Mouse (Mus musculus): ENCODE results near the gene Pole2. TPM values are rescaled to one million over a fixed set of nuclear protein-coding genes. Genes with fewer than 3 reads are reported as not detected.
A peak's percentile ranks its signal among the peaks of the same experiment; 100 is the strongest.

The Pole2 gene
- polyA plus RNA-seq, 1 experiment from 2014 or later = 25.8 TPM

DNA sequence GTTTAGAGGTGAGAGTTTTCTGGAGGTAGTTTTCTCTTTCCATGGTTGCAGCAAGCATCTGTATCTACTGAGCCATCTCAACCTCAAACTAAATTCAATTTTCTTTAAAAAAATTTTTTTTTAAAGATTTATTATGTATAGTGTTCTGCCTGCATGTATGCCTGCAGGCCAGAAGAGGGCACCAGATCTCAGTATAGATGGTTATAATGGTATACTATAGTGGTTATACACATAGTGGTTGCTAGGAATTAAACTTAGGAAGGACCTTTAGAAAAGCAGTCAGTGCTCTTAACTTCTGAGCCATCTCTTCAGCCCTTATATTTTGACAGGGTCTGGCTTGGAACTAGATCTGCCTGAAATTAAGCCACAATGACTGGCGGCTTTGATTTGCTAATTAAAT lies 37.5 kb downstream of the Pole2 start:
- 97% methylated on average over 1 of the region's 1 CpGs for WGBS
- H3K4me3 ChIP-seq (ENCODE audit: low read depth, low read length) = no peak overlapping the region
- H3K9me3 ChIP-seq (ENCODE audit: control insufficient read depth, low read length) = no peaks in the 10 kb centered on the region
- no peaks in the 10 kb centered on the region for H3K4me1 ChIP-seq (replicated peaks; ENCODE audit: control insufficient read depth, insufficient read depth, low read length)
- DNase-seq (ENCODE audit: low spot score) (no peak), ATAC-seq (ENCODE audit: low FRiP score) (no peak)
- H3K4me2 ChIP-seq (replicated peaks; ENCODE audit: low read depth, low read length) = no peak overlapping the region
- H3K27me3 ChIP-seq (ENCODE audit: control insufficient read depth, insufficient read depth, low read length) = no peaks in the 10 kb centered on the region
- peaks cover 4% of the 10 kb centered on the region; the same call in 1 of the 2 replicates for H3K36me3 ChIP-seq (ENCODE audit: control insufficient read depth, insufficient read depth, low read length)
- no peak overlapping the region for H3K9ac ChIP-seq (ENCODE audit: low read depth, low read length)
- H3K27ac ChIP-seq (ENCODE audit: low read depth, low read length) = no peak overlapping the region

DNA sequence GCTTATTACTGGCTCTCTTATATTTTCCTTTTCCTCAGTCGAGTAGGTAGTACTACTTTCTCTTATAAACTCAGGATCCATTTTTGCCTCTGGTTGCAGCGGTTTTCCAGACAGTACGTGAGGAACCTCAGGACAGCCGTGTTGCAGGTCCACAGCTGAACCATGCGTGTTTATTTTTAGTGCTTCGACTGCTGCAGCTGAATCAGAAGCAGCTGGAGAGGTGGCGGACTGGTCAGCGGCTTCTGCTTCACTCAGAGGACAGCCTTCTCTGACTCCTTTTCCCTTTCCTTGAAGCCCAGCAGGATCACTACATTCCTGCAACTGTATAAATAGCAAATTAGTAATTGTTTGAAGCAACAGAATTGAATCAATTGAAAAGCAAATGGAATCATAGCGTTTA lies 37.9 kb downstream of the Pole2 start:
- 90% methylated on average over 9 of the region's 9 CpGs for WGBS
- no peaks in the 10 kb centered on the region for H3K27me3 ChIP-seq (ENCODE audit: control insufficient read depth, insufficient read depth, low read length)
- peaks cover 4% of the 10 kb centered on the region; the same call in 1 of the 2 replicates for H3K36me3 ChIP-seq (ENCODE audit: control insufficient read depth, insufficient read depth, low read length)
- no peak overlapping the region for H3K27ac ChIP-seq (ENCODE audit: low read depth, low read length)
- DNase-seq (ENCODE audit: low spot score) (no peak), ATAC-seq (ENCODE audit: low FRiP score) (no peak)
- no peak overlapping the region for H3K4me3 ChIP-seq (ENCODE audit: low read depth, low read length)
- no peaks in the 10 kb centered on the region for H3K9me3 ChIP-seq (ENCODE audit: control insufficient read depth, low read length)
- H3K4me2 ChIP-seq (replicated peaks; ENCODE audit: low read depth, low read length) = no peak overlapping the region
- H3K4me1 ChIP-seq (replicated peaks; ENCODE audit: control insufficient read depth, insufficient read depth, low read length) = no peaks in the 10 kb centered on the region
- no peak overlapping the region for H3K9ac ChIP-seq (ENCODE audit: low read depth, low read length)

DNA sequence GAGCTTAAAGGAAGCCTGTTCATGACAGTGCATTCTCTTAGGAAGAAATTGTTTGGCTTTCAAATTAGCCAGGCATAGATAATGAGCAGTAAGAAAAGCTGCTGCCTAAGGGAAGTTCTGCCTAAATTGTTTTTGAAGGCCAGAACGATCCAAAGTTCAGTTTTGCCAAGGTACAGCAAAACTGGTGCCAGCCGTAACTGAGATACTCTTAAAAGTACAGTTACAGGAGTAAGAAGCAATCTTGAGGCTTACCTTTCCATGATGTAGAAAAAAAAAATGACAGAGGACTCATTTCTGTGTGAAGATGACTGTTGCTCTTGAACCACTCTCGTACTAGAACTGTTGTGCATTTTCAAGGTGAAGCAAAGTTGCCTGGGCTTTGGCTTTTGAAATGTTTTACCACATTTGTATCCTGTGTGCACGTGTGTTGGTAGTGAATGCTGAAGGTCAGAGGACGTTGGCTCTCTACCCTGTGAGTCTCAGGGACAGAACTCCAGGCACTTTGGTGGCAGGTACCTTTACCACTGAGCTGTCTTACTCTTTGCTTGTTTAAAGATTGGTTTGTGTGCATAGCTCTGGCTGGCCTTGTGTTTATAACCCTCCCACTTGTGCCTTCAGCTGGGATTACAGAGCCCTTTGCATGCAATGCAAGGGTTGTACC lies 41.1 kb downstream of the Pole2 start:
- H3K4me3 ChIP-seq (ENCODE audit: low read depth, low read length) = no peak overlapping the region
- peaks cover 2% of the 10 kb centered on the region; the same call in 1 of the 2 replicates for H3K36me3 ChIP-seq (ENCODE audit: control insufficient read depth, insufficient read depth, low read length)
- ATAC-seq (ENCODE audit: low FRiP score) (no peak), DNase-seq (ENCODE audit: low spot score) (no peak)
- H3K4me2 ChIP-seq (replicated peaks; ENCODE audit: low read depth, low read length) = no peak overlapping the region
- no peaks in the 10 kb centered on the region for H3K27me3 ChIP-seq (ENCODE audit: control insufficient read depth, insufficient read depth, low read length)
- H3K27ac ChIP-seq (ENCODE audit: low read depth, low read length) = no peak overlapping the region
- H3K4me1 ChIP-seq (replicated peaks; ENCODE audit: control insufficient read depth, insufficient read depth, low read length) = no peaks in the 10 kb centered on the region
- no peaks in the 10 kb centered on the region for H3K9me3 ChIP-seq (ENCODE audit: control insufficient read depth, low read length)
- WGBS = 76% methylated on average over 5 of the region's 5 CpGs
- no peak overlapping the region for H3K9ac ChIP-seq (ENCODE audit: low read depth, low read length)

DNA sequence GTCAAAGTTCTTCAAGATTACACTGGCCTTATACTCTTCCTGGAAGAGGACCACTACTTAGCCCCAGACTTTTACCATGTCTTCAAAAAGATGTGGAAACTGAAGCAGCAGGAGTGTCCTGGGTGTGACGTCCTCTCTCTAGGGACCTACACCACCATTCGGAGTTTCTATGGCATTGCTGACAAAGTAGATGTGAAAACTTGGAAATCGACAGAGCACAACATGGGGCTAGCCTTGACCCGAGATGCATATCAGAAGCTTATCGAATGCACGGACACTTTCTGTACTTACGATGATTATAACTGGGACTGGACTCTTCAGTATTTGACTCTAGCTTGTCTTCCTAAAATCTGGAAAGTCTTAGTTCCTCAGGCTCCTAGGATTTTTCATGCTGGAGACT lies 42.6 kb downstream of the Pole2 start:
- ATAC-seq (ENCODE audit: low FRiP score) (no peak), DNase-seq (ENCODE audit: low spot score) (no peak)
- Histone ChIP-seq H3K4me2 (replicated peaks; ENCODE audit: low read depth, low read length) (peak overlapping the region; percentile 97), H3K27me3 (ENCODE audit: control insufficient read depth, insufficient read depth, low read length) (no peaks in the 10 kb centered on the region), H3K36me3 (ENCODE audit: control insufficient read depth, insufficient read depth, low read length) (peaks cover 2% of the 10 kb centered on the region; the same call in 1 of the 2 replicates), H3K4me1 (replicated peaks; ENCODE audit: control insufficient read depth, insufficient read depth, low read length) (no peaks in the 10 kb centered on the region), H3K9ac (ENCODE audit: low read depth, low read length) (peak overlapping the region; percentile 91), H3K9me3 (ENCODE audit: control insufficient read depth, low read length) (no peaks in the 10 kb centered on the region), H3K27ac (ENCODE audit: low read depth, low read length) (no peak overlapping the region), H3K4me3 (ENCODE audit: low read depth, low read length) (peak overlapping the region; percentile 87)
- WGBS = 76% methylated on average over 7 of the region's 7 CpGs

GRCm38 (mm10) chr12:69184342-69185295 lies 43.4 kb downstream of the Pole2 start:
- peak; percentile 68 for DNase-seq (ENCODE audit: low spot score)
- Histone ChIP-seq H3K4me3 (ENCODE audit: low read depth, low read length) (peak overlapping the region; percentile 87), H3K9ac (ENCODE audit: low read depth, low read length) (peak overlapping the region; percentile 91), H3K27me3 (ENCODE audit: control insufficient read depth, insufficient read depth, low read length) (no peaks in the 10 kb centered on the region), H3K4me2 (replicated peaks; ENCODE audit: low read depth, low read length) (peak overlapping the region; percentile 97), H3K4me1 (replicated peaks; ENCODE audit: control insufficient read depth, insufficient read depth, low read length) (no peaks in the 10 kb centered on the region), H3K27ac (ENCODE audit: low read depth, low read length) (peak overlapping the region; percentile 90), H3K36me3 (ENCODE audit: control insufficient read depth, insufficient read depth, low read length) (peaks cover 2% of the 10 kb centered on the region; the same call in 1 of the 2 replicates), H3K9me3 (ENCODE audit: control insufficient read depth, low read length) (no peaks in the 10 kb centered on the region)
- ATAC-seq (ENCODE audit: low FRiP score) = peak; percentile 68
- 3% methylated on average over 60 of the region's 86 CpGs for WGBS

- Histone ChIP-seq H3K36me3 (ENCODE audit: control insufficient read depth, insufficient read depth, low read length) (peaks cover 2% of the 10 kb centered on the region; the same call in 1 of the 2 replicates), H3K4me3 (ENCODE audit: low read depth, low read length) (peak within 1 kb of the TSS; percentile 87), H3K27me3 (ENCODE audit: control insufficient read depth, insufficient read depth, low read length) (no peaks in the 10 kb centered on the region), H3K27ac (ENCODE audit: low read depth, low read length) (peak within 1 kb of the TSS; percentile 90), H3K4me1 (replicated peaks; ENCODE audit: control insufficient read depth, insufficient read depth, low read length) (no peaks in the 10 kb centered on the region), H3K9ac (ENCODE audit: low read depth, low read length) (peak within 1 kb of the TSS; percentile 91), H3K4me2 (replicated peaks; ENCODE audit: low read depth, low read length) (peak within 1 kb of the TSS; percentile 97), H3K9me3 (ENCODE audit: control insufficient read depth, low read length) (no peaks in the 10 kb centered on the region)
- DNase-seq (ENCODE audit: low spot score) (peak; percentile 99), ATAC-seq (ENCODE audit: low FRiP score) (peak; percentile 100)
- under 1% methylated on average over 77 of the region's 84 CpGs for WGBS
Measured at GRCm38 (mm10) chr12:69183583-69184308, 44.2 kb downstream of the Pole2 start, which contains the start of the genes Rpl36al and Mgat2. Gene Rpl36al, minus strand, starts transcription at chr12:69184083. Gene Mgat2, plus strand, starts transcription at chr12:69184157.

DNA sequence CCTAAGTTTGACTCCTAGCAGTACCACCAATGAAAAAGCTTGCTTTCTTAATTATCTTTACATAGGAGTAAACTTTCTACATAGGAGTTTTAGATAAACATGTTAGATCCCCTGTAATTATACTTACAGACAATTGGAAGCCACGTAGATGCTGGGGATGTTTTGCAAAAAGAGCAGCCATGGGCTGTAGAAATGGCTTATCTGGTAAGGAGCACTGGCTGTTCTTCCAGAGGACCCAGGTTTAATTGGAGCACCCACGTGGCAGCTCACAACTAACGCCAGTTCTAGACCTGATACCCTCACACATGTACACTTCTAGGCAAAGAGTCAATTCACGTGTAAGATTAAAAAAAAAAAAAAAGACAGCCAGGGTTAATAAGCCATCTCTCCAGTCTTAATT lies 46.2 kb downstream of the Pole2 start:
- Histone ChIP-seq H3K4me3 (ENCODE audit: low read depth, low read length) (no peak overlapping the region), H3K36me3 (ENCODE audit: control insufficient read depth, insufficient read depth, low read length) (no peaks in the 10 kb centered on the region), H3K27me3 (ENCODE audit: control insufficient read depth, insufficient read depth, low read length) (no peaks in the 10 kb centered on the region), H3K4me2 (replicated peaks; ENCODE audit: low read depth, low read length) (no peak overlapping the region), H3K9me3 (ENCODE audit: control insufficient read depth, low read length) (no peaks in the 10 kb centered on the region), H3K27ac (ENCODE audit: low read depth, low read length) (no peak overlapping the region), H3K4me1 (replicated peaks; ENCODE audit: control insufficient read depth, insufficient read depth, low read length) (no peaks in the 10 kb centered on the region), H3K9ac (ENCODE audit: low read depth, low read length) (no peak overlapping the region)
- ATAC-seq (ENCODE audit: low FRiP score) = no peak
- DNase-seq (ENCODE audit: low spot score) = no peak
- WGBS = 91% methylated on average over 4 of the region's 4 CpGs

GRCm38 (mm10) chr12:69179371-69179770 lies 48.6 kb downstream of the Pole2 start:
- 72% methylated on average over 12 of the region's 12 CpGs for WGBS
- no peak overlapping the region for H3K4me2 ChIP-seq (replicated peaks; ENCODE audit: low read depth, low read length)
- ATAC-seq (ENCODE audit: low FRiP score) = no peak
- H3K9ac ChIP-seq (ENCODE audit: low read depth, low read length) = no peak overlapping the region
- H3K27ac ChIP-seq (ENCODE audit: low read depth, low read length) = no peak overlapping the region
- no peak for DNase-seq (ENCODE audit: low spot score)
- no peaks in the 10 kb centered on the region; the same call in 1 of the 2 replicates for H3K36me3 ChIP-seq (ENCODE audit: control insufficient read depth, insufficient read depth, low read length)
- H3K4me1 ChIP-seq (replicated peaks; ENCODE audit: control insufficient read depth, insufficient read depth, low read length) = no peaks in the 10 kb centered on the region
- no peak overlapping the region for H3K4me3 ChIP-seq (ENCODE audit: low read depth, low read length)
- no peaks in the 10 kb centered on the region for H3K27me3 ChIP-seq (ENCODE audit: control insufficient read depth, insufficient read depth, low read length)
- no peaks in the 10 kb centered on the region for H3K9me3 ChIP-seq (ENCODE audit: control insufficient read depth, low read length)
